Mouse (Mus musculus) testis, postnatal 14 days (tissue): ENCODE results near the gene Smim5.
A peak's percentile ranks its signal among the peaks of the same experiment; 100 is the strongest.
"Not testable (repeated sequence)": the region's sequence is repeated elsewhere in the genome, so short reads cannot be mapped to it uniquely, and the experiment has no call there.

Experiments used
- DNase-seq: peaks from one replicate; pipeline ENCODE4 v3.0.0; 2021; ENCODE audit warnings: low spot score

The Smim5 gene

GRCm38 (mm10) chr11:115899486-115900266, at the start of gene Smim5:
Gene Smim5, plus strand, starts transcription at chr11:115899966.
- DNase-seq = peak; percentile 49

- no peak for DNase-seq
These were observed 45.1 kb upstream of the Smim5 start for GRCm38 (mm10) chr11:115854674-115855073.

GRCm38 (mm10) chr11:115857146-115857545, 42.6 kb upstream of the Smim5 start:
- not testable (repeated sequence) for DNase-seq

DNA sequence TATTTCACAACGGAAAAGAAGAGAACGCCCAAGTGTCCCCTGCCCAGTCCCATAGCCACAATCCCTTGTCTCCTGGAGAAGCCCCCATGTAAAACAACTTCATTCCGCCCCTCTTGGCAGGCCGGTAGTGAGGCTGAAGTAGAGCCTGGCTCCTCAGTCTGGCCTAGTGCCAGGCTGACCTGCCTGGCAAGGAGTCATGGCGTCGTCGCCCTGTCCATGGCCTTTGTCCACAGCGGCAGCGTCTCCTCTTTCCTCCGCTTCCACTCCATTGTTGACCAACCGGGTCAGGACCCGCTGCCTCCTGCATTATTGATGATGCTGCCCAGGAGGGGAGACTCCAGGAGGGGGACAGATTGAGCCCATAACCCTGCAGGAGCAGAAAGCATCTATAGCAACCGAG, 41.8 kb upstream of the Smim5 start:
- DNase-seq = no peak

GRCm38 (mm10) chr11:115858354-115858753, 41.4 kb upstream of the Smim5 start, which contains the start of gene Myo15b:
Gene Myo15b, plus strand, starts transcription at chr11:115858406.
- no peak for DNase-seq

GRCm38 (mm10) chr11:115859143-115859945, 40.4 kb upstream of the Smim5 start:
- DNase-seq = peak; percentile 79

DNA sequence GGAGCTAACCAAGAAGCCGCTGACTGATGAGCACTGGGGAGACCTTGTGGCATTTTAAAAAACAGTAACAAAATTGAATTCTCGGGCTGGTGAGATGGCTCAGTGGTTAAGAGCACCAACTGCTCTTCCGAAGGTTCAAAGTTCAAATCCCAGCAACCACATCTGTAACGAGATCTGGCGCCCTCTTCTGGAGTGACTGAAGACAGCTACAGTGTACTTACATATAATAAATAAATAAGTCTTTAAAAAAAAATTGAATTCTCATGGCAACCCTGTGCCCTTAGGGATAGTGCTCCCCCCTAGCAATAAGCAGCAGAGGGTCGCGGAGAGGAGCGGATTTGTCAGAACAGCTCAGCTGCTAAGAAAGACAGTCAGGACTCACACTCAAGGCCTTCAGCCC, 35.9 kb upstream of the Smim5 start:
- DNase-seq = no peak

DNA sequence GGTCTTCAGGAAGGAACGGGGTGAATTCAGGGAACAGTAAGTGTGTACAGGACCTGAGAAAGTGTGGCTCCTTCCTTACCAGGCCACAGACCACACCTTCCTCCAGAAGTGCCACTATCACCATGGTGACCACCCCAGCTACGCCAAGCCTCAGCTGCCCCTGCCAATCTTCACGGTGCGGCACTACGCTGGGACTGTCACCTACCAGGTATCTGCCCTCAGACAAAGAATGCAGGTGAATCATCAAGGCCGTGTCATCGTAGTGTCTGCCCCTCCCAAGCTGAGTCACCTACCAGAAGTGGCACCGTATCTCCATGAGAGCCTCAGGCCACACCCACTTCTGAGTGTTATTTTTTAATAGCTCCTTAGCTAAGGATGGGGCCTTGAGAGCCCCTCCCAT, 30.4 kb upstream of the Smim5 start:
- no peak for DNase-seq

GRCm38 (mm10) chr11:115872437-115872836, 27.3 kb upstream of the Smim5 start:
- DNase-seq = no peak

DNA sequence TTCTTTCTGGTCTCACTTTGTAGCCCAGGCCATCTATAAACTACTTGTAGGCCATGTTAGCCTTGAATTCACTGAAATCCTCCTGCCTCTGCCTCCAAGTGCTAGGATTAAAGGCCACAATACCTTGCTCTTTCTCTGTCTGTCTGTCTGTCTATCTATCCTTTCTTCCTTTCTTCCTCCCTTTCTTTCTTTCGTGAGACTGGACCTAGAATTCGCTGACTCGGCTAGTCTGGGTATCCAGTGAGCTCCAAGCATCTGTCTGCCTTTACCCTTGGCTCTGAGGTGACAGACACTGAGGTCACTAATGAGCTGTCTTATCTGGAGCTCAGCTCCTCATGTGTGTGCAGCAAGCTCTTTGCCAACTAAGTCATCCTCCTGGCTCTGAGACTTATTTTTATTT, 23.8 kb upstream of the Smim5 start:
- DNase-seq = no peak

DNA sequence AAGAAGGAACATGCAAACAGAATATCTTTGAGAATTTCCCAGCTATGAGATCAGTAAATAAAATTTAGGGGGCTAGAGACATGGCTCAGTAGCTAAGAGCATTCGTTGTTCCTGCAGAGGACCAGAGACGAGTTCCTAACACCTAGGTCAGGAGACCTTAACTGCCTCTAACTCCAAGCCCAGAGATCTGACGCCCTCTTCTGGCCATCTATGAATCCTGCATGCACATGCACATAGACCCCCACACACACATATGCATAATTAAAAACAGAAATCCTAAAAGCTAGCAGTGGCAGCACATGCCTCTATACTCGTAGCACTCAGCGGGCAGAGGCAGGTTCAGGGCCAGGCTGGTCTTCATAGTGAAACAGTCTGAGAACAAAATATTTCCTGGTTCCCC, 23.3 kb upstream of the Smim5 start:
- no peak for DNase-seq

- no peak for DNase-seq
These were observed 22.5 kb upstream of the Smim5 start for GRCm38 (mm10) chr11:115877174-115877755.

DNA sequence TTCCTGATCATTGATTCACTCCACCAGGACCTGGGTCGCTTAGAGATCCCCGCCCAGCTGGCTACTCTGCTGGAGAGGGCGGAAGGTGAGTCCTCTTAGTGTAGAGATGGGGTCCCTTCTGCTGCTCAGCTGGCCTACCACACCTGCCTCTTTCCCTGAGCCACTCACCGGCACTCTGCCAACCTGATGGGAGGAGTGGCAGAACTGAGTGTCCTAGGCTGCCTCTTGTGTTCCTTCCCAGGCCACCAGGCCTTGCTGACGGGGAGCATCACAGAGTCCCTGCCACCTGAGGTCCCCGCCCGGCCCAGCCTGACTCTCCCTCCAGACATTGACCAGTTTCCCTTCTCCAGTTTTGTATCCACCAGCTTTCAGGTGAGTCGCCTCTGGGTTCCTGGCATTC, 21.7 kb upstream of the Smim5 start:
- DNase-seq = no peak

GRCm38 (mm10) chr11:115881002-115881401, 18.8 kb upstream of the Smim5 start:
- DNase-seq = no peak

DNA sequence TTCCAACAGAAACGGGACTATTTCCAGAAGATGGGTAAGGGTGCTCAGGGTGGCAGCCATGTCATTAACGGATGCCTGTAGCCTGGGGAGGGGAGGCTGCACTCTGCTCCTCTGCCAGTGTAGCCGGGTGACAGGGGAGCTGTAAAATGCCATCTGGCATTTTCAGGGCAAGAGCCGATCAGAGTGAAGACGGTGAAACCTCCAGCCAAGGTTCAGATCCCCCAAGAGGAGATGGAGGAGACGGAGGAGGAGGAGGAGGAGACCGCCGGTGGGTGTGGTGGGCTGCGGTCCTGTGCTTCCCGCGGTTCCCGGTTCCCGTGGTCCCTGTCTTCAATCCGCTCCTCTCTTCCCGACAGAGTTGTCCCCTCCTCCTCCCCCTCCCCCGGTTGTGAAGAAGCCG, 16.5 kb upstream of the Smim5 start:
- no peak for DNase-seq

DNA sequence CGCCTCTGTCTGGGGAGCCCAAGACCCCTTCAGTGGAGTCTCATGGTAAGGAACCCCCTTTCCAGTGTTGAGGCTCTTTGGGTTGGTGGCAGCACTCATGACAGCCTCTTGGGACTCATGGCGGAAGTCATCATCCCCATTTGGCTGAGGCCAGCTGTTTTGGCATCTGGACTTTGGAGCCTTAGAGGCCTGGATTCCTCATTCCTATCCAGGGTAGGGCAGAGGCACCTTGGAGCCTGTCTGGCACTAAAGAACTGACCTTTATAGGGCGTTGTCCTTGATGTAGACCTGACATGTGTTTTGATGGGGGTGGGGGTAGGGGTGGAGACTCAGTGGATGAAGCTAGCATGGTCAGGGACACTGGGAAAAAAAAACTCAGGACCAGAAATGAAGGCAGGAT, 15.4 kb upstream of the Smim5 start:
- no peak for DNase-seq

GRCm38 (mm10) chr11:115885281-115885680, 14.5 kb upstream of the Smim5 start:
- no peak for DNase-seq

GRCm38 (mm10) chr11:115886446-115886845, 13.3 kb upstream of the Smim5 start:
- no peak for DNase-seq

GRCm38 (mm10) chr11:115888020-115888419, 11.7 kb upstream of the Smim5 start:
- DNase-seq = no peak

- no peak for DNase-seq
These were observed 10.6 kb upstream of the Smim5 start for GRCm38 (mm10) chr11:115889159-115889558.

DNA sequence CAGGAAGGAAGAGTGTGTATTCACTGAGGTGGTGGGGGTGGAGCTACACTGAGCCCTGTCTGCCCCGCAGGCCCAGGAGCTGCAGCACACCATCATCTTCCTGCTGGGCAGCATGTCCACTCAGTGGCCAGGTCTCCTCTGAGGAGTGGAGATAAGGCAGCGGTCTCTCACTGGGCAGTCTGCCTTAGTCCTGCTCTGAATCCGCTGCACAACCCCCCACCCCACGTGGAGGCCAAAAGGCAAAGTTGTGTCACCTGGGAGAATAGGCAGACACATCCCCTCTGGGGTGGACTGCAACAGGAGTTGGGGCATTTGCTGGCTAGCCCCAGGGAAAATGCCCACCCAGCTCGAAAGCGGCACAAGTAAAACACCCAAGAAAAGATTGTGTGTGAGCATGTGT, 7.6 kb upstream of the Smim5 start:
- DNase-seq = no peak

- DNase-seq = no peak
These were observed 6.7 kb upstream of the Smim5 start for GRCm38 (mm10) chr11:115893071-115893470.
